Mouse (Mus musculus) G1E (cell line): ENCODE measurements at regions not wholly inside any gene's neighbourhood (a gene's known extent, or its start where the extent isn't known, plus 50 kb on each side); places are given as distances from the start of the nearest gene placed in this dataset.

Experiments used
- CTCF ChIP-seq: IDR thresholded peaks from 2 replicates; pipeline ENCODE4 v1.5.1; 2012; ENCODE audit warnings: low read depth, low read length, inconsistent platforms, mixed read lengths
- GATA1 ChIP-seq: IDR thresholded peaks from 2 replicates; pipeline ENCODE4 v1.6.1; 2012; ENCODE audit warnings: borderline replicate concordance, low read length, inconsistent platforms, mixed read lengths
- GATA2 ChIP-seq: IDR thresholded peaks from 2 replicates; pipeline ENCODE4 v1.6.1; 2012; ENCODE audit warnings: low read depth, low read length, inconsistent platforms, borderline replicate concordance

DNA sequence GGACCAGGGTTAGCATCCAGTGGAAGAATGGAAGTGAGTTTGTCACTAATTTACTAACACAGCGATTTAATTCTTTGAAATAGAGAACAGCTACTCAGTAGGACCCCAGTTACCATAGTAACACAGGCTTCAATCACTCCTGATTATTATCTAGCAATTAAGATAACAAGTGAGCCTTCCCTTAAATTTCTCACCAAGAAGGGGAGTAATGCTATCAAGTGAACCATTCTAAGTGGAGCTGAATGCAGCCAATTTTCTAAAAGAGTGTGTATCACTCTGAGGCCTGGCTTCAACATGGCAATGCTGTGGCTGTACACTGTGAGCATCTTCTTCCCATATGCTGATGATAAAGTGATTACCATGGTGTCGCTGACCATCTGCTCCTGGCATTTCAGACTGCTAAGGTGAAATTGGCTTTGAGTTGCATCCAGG lies 211.0 kb upstream of the Gm11042 start:
- TF ChIP-seq CTCF, result no peak
- no peak for TF ChIP-seq GATA2
- TF ChIP-seq GATA1, result no peak
